Mouse (Mus musculus): ENCODE measurements around the gene Hspa1b.

The Hspa1b gene

DNA sequence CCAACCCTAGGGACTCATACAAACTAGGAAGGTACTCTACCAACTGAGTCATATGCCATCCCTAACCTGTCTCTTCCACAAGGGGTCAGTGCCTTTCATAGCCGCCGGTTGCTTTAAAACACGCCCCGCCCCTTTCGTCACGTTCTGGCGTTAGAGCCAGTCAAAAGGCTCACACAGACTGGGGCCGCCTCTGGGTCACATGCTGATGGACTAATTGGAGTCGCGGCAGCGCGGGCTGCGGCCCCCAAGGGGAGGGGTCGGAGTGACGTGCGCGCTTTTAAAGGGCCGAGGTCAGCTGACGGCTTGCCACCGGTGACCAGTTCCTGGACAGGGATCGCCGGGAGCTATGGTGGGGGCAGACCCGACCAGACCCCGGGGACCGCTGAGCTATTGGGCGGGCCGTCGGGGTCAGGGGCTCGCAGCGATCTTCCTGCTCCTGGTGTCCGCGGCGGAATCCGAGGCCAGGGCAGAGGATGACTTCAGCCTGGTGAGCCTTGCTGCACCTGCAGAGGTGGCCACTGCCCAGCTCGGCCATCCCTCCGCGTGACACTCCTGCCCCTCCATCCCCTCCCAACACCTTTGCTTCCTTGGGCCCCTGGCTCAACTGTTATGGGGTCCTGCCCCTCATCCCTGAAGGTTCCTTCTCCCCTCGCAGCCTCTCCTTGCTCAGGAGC lies 27.8 kb downstream of the Hspa1b start, which contains the start of gene Neu1:
TSS of gene Neu1 (plus strand) at position 193 of the 674 bp plus-strand sequence.
- DNase-seq (ENCODE audit: extremely low read depth, low read depth) = peak; percentile 95

DNA sequence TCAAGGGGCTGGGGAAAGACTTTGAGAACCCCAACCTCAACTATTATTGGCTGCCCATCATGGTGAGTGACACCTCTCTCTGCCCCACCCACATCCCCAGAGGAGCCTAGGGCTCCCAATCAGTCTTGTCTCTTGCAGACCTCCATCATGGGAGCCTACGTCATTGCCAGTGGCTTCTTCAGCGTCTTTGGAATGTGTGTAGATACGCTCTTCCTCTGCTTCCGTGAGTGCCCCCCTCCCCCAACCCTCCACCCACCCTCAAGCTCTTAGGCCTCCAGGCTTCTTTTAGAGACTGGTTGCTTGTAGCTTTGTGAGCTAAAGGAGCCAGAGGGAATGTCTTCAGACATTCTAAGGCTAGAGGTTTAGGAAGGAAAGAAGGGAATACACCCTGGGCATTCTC lies 30.2 kb downstream of the Hspa1b start:
- DNase-seq (ENCODE audit: extremely low read depth, low read depth) = no peak

- no peak for DNase-seq (ENCODE audit: extremely low read depth, low read depth)
These were observed 31.6 kb downstream of the Hspa1b start for GRCm38 (mm10) chr17:34927306-34928019.

- DNase-seq (ENCODE audit: extremely low read depth, low read depth) = no peak
These were observed 34.8 kb downstream of the Hspa1b start for GRCm38 (mm10) chr17:34924258-34924657.

- DNase-seq (ENCODE audit: extremely low read depth, low read depth) = no peak
These were observed 36.1 kb downstream of the Hspa1b start for GRCm38 (mm10) chr17:34922939-34923338.

GRCm38 (mm10) chr17:34917188-34917587 lies 41.9 kb downstream of the Hspa1b start:
- DNase-seq (ENCODE audit: extremely low read depth, low read depth) = no peak

DNA sequence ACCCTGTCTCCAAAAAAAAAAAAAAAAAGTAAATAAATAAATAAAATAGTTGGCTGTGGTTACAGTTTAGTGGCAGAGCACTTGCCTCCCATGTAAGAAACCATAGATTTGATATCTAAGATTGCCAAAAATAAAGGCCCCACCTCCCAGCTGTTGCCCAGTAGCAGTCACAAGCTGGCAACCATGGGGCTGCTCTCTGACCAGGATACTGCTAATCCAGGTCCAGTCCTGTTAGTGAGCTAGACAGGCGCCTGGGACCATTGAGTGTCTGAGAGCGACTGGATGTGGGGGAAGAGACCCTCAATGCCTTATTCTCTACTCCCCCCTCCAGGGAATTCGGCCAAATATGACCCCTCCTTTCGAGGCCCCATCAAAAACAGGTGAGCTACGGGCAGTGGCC lies 42.7 kb downstream of the Hspa1b start:
- no peak for DNase-seq (ENCODE audit: extremely low read depth, low read depth)

DNA sequence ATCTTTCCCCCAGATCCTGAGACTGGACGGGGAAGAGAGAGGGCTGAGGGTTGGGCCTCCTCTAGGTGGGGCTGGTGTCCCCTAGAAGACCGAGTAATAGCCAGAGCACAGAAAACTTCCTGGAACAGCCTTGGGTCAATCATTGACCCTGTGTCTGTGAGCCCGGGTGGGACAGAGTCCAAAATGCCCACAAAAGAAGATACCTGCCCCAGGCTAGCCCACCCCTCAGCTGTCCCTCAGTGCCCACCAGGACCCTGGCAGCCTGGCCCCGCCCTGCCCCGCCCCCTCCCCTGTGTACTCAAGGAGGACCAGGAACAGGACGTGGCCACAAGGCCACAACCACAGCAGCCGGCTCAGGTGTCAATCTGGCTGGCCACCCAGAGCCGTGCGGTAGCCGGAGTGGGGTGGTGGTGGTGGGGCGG lies 43.6 kb downstream of the Hspa1b start:
- no peak for DNase-seq (ENCODE audit: extremely low read depth, low read depth)

GRCm38 (mm10) chr17:34913930-34914665 lies 44.9 kb downstream of the Hspa1b start, which contains the start of gene Slc44a4:
Gene Slc44a4 (plus strand): TSS chr17:34914466.
- no peak for DNase-seq (ENCODE audit: extremely low read depth, low read depth)

- DNase-seq (ENCODE audit: extremely low read depth, low read depth) = no peak
These were observed 47.1 kb downstream of the Hspa1b start for GRCm38 (mm10) chr17:34911945-34912351.

DNA sequence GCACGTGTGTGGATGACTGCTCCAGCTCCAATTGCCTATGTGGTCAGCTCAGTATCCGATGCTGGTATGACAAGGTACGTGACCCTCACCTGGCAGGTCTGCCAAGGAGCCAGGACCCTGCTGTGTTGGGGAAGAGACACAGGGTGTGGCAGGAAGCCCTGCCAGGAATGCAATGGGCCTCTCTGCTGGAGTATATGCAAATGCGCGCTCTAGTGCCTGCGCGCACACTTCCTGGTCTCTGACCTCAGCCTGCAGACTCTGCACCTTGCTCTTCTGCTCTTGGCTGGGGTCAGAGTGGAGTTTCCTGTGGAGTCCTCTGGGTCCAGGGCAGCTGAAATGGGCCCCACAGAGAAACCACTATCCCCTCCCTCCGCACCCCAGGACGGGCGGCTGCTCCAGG lies 48.1 kb downstream of the Hspa1b start:
- DNase-seq (ENCODE audit: extremely low read depth, low read depth) = no peak
